Mouse (Mus musculus): ENCODE measurements around the gene Olfr1263. TPM values are rescaled to one million over a fixed set of nuclear protein-coding genes. Genes with fewer than 3 reads are reported as not detected.

Gene Olfr1263
- not detected for polyA plus RNA-seq (2017; shearing (Covaris generic))

DNA sequence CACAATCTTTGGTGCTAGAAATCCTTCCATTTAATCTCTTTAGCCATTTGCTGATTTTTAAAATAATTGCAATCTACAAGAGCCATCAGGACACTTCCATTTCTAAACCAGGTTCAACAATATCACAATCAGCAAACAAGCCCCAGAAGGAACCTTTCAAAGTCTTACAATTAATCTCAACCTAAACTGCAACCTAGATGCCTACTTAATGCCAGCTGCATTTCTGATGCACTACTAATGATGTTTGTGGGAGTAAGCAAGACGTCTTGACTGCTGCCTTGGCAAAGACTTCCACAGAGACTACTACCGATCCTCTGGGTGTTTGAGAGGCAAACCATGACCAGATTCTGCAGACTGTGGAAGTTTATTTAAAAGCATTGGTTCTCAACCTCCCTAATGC lies at the start of gene Olfr1263:
Gene Olfr1263 (plus strand): TSS at position 301 of the 400 bp plus-strand sequence.
- ATAC-seq: no peak

DNA sequence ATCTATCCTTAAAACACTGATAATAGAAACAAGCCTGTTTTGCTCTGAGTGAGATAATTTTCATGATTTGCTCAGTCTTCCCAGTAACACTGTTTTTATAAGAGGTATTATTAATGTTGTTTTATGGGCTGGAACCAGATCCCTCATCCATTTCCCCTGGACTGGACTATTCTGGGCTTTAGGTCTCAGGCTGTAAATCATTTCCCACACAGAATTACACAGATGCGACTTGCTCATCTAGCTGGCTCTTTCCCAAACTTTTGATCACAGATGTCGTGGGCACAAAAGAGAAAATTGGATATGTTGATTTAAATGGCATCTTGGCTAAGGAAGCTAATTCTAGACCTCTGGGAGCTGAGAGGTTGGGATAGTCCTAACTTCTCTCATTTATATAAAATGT lies 37.7 kb upstream of the Olfr1263 start, which contains the start of gene Olfr1260:
Gene Olfr1260 (plus strand): TSS at position 157 of the 400 bp plus-strand sequence.
- ATAC-seq: no peak

DNA sequence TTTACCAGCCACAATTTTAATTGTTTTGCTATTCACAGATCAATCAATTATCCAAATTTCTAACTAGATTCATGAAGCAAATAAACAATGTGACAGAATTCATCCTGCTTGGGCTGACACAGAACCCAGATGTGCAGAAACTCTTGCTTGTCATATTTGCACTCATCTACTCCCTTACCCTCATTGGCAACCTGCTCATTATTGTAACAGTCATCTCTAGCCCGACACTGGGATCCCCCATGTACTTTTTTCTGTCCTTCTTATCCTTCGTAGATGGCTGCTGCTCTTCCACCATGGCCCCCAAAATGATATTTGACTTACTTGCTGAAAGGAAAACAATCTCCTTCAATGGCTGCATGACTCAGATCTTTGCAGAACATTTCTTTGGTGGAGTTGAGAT lies 34.2 kb upstream of the Olfr1263 start:
- no peak for ATAC-seq

DNA sequence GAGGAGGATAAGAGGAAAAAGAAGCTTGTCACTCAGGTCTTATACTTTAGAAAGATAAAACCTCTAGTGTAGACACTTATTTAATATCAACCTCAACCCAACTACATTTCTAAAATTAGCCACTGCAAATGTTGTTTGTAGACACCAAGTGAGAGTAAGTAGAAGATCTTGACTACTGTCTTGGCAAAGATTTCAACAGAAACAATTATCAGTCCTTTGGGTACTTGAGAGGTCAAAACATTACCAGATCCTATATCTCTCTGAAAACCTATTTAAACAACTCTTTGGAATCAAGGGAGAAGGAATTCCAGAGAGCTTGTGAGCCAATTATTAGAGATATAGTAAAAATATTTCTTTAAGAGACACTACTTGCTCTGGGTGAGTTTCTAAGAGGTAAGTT lies 21.0 kb upstream of the Olfr1263 start, which contains the start of gene Olfr1261:
Gene Olfr1261 (plus strand): TSS at position 301 of the 400 bp plus-strand sequence.
- no peak for ATAC-seq

DNA sequence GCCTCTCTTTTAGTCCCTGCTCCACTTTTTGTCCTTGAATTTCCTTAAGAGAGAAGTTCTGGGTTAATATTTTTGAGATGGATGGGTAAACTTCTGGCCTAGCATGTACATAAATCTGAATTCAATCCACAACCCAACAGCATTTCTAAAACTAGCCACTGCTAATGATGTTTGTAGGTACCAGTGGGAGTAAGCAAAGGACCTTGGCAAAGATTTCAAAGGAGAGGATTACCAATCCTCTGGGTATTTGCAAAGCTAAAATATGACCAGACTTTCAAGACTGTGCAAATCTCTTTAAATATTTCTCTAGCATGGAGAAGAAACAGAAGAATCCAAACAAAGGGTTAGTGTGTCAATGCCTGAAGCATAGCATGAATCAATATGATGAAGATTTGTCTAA lies 12.1 kb upstream of the Olfr1263 start, which contains the start of gene Olfr1262:
Gene Olfr1262 (plus strand): TSS at position 301 of the 400 bp plus-strand sequence.
- no peak for ATAC-seq

DNA sequence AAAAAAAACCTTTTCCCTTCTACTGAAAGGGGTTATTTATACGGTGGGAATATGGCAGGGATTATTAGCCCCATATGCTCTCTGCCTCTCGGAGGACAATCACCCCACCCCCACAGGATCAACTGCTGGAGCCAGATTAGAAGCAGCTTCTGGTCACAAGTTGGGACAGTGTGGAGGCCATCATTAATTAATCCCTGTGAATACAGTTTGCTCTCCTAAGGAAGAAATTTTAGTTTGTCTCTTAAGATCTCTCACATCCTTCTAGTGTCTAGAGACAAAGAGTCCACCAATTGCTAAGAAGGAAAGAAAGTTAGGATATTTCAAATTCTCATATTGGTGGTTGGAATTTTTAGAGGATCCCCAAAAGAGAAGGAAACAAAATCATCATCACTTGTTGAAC lies 13.5 kb downstream of the Olfr1263 start, which contains the start of gene Olfr1264:
Gene Olfr1264 (minus strand): TSS at position 101 of the 400 bp plus-strand sequence.
- ATAC-seq: no peak

GRCm38 (mm10) chr2:90035037-90035436 lies 23.1 kb downstream of the Olfr1263 start, which contains the start of gene Olfr1265:
Gene Olfr1265 (plus strand): TSS chr2:90035337.
- ATAC-seq: no peak

- no peak for ATAC-seq
Observed at GRCm38 (mm10) chr2:90063494-90063893, 51.6 kb downstream of the Olfr1263 start, which contains the start of gene Olfr140. Gene Olfr140 (minus strand): TSS chr2:90063594.

Other genes with a start within 250 kb of the Olfr1263 start
- gene Olfr1254, start 218.5 kb upstream of the Olfr1263 start, polyA plus RNA-seq (2017; shearing (Covaris generic)): not detected
- not detected for gene Olfr1255, start 200.1 kb upstream of the Olfr1263 start, polyA plus RNA-seq (2017; shearing (Covaris generic))
- gene Olfr1256, start 170.6 kb upstream of the Olfr1263 start, polyA plus RNA-seq (2017; shearing (Covaris generic)): not detected
- not detected for gene Olfr48, start 163.9 kb upstream of the Olfr1263 start, polyA plus RNA-seq (2017; shearing (Covaris generic))
- not detected for gene Olfr1257, start 133.7 kb upstream of the Olfr1263 start, polyA plus RNA-seq (2017; shearing (Covaris generic))
- not detected for gene Olfr1258, start 84.8 kb upstream of the Olfr1263 start, polyA plus RNA-seq (2017; shearing (Covaris generic))
- not detected for gene Olfr1259, start 63.5 kb upstream of the Olfr1263 start, polyA plus RNA-seq (2017; shearing (Covaris generic))
- not detected for gene Olfr1260, start 37.8 kb upstream of the Olfr1263 start, polyA plus RNA-seq (2017; shearing (Covaris generic))
- not detected for gene Olfr1261, start 20.9 kb upstream of the Olfr1263 start, polyA plus RNA-seq (2017; shearing (Covaris generic))
- gene Olfr1262, start 12.0 kb upstream of the Olfr1263 start, polyA plus RNA-seq (2017; shearing (Covaris generic)): not detected
- not detected for gene Olfr1264, start 13.4 kb downstream of the Olfr1263 start, polyA plus RNA-seq (2017; shearing (Covaris generic))
- gene Olfr1265, start 23.2 kb downstream of the Olfr1263 start, polyA plus RNA-seq (2017; shearing (Covaris generic)): not detected
- gene Olfr140, start 51.5 kb downstream of the Olfr1263 start, polyA plus RNA-seq (2017; shearing (Covaris generic)): not detected
- gene Olfr1269, start 109.3 kb downstream of the Olfr1263 start, polyA plus RNA-seq (2017; shearing (Covaris generic)): under 1 TPM in 1 of 3 experiments, not detected in 2; 0.34 TPM
- not detected for gene Olfr32, start 130.2 kb downstream of the Olfr1263 start, polyA plus RNA-seq (2017; shearing (Covaris generic))
- gene Olfr1270, start 141.0 kb downstream of the Olfr1263 start, polyA plus RNA-seq (2017; shearing (Covaris generic)): not detected
- gene Olfr1506, start 212.4 kb downstream of the Olfr1263 start, polyA plus RNA-seq (2017; shearing (Covaris generic)): not detected
- not detected for gene Olfr142, start 245.5 kb downstream of the Olfr1263 start, polyA plus RNA-seq (2017; shearing (Covaris generic))